Mouse (Mus musculus): ENCODE data around the gene Olfr420. TPM values are rescaled to one million over a fixed set of nuclear protein-coding genes. Genes with fewer than 3 reads are reported as not detected.
A peak's percentile ranks its signal among the peaks of the same experiment; 100 is the strongest.

Olfr420 gene
- polyA plus RNA-seq, 1 experiment from 2014 or later, result not detected

DNA sequence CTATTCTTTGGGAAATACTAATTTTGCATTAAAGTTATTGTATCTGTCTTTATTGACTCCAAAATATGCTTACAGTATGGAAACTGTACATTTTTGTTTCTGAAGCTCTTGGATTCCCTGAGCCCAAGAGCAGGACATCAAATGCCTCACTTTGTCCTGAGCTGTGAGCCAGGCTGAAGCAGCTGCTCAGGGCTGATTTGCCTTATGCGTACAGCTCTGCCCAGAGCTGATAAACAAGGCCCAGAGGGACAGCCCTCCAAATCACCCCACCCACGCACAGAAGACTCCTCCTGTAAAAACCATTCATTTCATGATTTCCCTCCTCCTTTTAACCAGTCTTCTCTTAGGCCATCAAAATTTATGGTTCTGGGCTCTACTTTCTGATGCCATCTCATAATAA lies 16.1 kb downstream of the Olfr420 start:
- no peaks in the 10 kb centered on the region for H3K36me3 ChIP-seq
- H3K4me1 ChIP-seq (replicated peaks), result peaks cover 7% of the 10 kb centered on the region
- H3K9me3 ChIP-seq (replicated peaks), result no peaks in the 10 kb centered on the region
- H3K4me3 ChIP-seq, result no peak overlapping the region
- ATAC-seq (replicated peaks; ENCODE audit: insufficient number of reproducible peaks, insufficient read depth, low FRiP score, low read depth), result no peak; the same call in 1 of the 2 replicates
- H3K9ac ChIP-seq, result no peak overlapping the region
- no peak overlapping the region for H3K4me2 ChIP-seq
- H3K27me3 ChIP-seq, result no peaks in the 10 kb centered on the region
- WGBS, result 34% methylated on average over 2 of the region's 2 CpGs
- no peak overlapping the region for H3K27ac ChIP-seq

GRCm38 (mm10) chr1:174172605-174173004 lies 17.2 kb downstream of the Olfr420 start, which contains the start of gene Spta1:
Gene Spta1 (plus strand): TSS chr1:174172776.
- peaks cover 7% of the 10 kb centered on the region for H3K4me1 ChIP-seq (replicated peaks)
- 11% methylated on average over 3 of the region's 3 CpGs for WGBS
- H3K4me3 ChIP-seq, result 0 out of 2 replicates have a peak within 1 kb of the TSS, but pooled peaks have one; percentile 12
- no peaks in the 10 kb centered on the region for H3K9me3 ChIP-seq (replicated peaks)
- peak within 1 kb of the TSS; percentile 52 for H3K27ac ChIP-seq
- H3K4me2 ChIP-seq, result peak within 1 kb of the TSS; percentile 44
- no peaks in the 10 kb centered on the region for H3K36me3 ChIP-seq
- H3K9ac ChIP-seq, result no peak within 1 kb of the TSS
- no peaks in the 10 kb centered on the region for H3K27me3 ChIP-seq
- peak; percentile 55 for ATAC-seq (replicated peaks; ENCODE audit: insufficient number of reproducible peaks, insufficient read depth, low FRiP score, low read depth)

DNA sequence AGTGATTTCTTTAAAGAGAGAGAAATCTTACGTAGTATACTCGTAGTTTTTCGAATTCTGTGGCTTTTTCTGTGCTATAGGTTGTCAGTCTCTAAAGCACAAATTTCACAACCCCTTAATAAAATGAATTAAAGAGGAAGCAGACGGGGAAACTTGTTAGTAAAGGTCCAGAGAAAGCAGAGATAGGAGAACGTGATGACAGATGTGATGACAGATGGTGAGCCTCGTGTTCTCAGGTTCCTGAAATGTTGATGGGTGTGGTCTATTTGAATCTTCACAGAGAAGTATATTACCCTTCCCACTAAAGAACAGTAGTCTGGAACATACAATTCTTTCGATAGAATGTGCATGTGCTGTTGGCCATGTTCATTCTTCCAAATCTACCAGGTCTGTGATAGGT lies 49.3 kb downstream of the Olfr420 start:
- 56% methylated on average over 7 of the region's 7 CpGs for WGBS
- no peaks in the 10 kb centered on the region for H3K36me3 ChIP-seq
- ATAC-seq (replicated peaks; ENCODE audit: insufficient number of reproducible peaks, insufficient read depth, low FRiP score, low read depth), result no peak
- H3K4me3 ChIP-seq, result no peak overlapping the region
- H3K27ac ChIP-seq, result no peak overlapping the region
- H3K9ac ChIP-seq, result no peak overlapping the region
- H3K9me3 ChIP-seq (replicated peaks), result no peaks in the 10 kb centered on the region
- H3K4me2 ChIP-seq, result no peak overlapping the region
- H3K4me1 ChIP-seq (replicated peaks), result no peaks in the 10 kb centered on the region
- H3K27me3 ChIP-seq, result no peaks in the 10 kb centered on the region

Other genes with a start within 250 kb of the Olfr420 start
- 2.9 and 4.5 TPM in 2 replicates for gene Ifi211, start 242.6 kb upstream of the Olfr420 start, polyA plus RNA-seq (2015; fragmentation: Nextera tagmentation; extraction: Ambion mirVana)
- gene Mndal, start 213.1 kb upstream of the Olfr420 start, polyA plus RNA-seq (2015; fragmentation: Nextera tagmentation; extraction: Ambion mirVana), result 4.4 and 7.2 TPM in 2 replicates
- gene Ifi203, start 213.0 kb upstream of the Olfr420 start, polyA plus RNA-seq (2015; fragmentation: Nextera tagmentation; extraction: Ambion mirVana), result 1.6 and 2.3 TPM in 2 replicates
- gene Ifi202b, start 172.9 kb upstream of the Olfr420 start, polyA plus RNA-seq (2015; fragmentation: Nextera tagmentation; extraction: Ambion mirVana), result 0.08 and 0.18 TPM in 2 replicates
- 0.77 and 1.2 TPM in 2 replicates for gene Ifi205, start 123.8 kb upstream of the Olfr420 start, polyA plus RNA-seq (2015; fragmentation: Nextera tagmentation; extraction: Ambion mirVana)
- gene Olfr433, start 114.9 kb upstream of the Olfr420 start, polyA plus RNA-seq (2015; fragmentation: Nextera tagmentation; extraction: Ambion mirVana), result not detected in 2 replicates
- gene Olfr432, start 106.4 kb upstream of the Olfr420 start, polyA plus RNA-seq (2015; fragmentation: Nextera tagmentation; extraction: Ambion mirVana), result not detected in 2 replicates
- gene Olfr430, start 89.0 kb upstream of the Olfr420 start, polyA plus RNA-seq (2015; fragmentation: Nextera tagmentation; extraction: Ambion mirVana), result not detected in 2 replicates
- gene Olfr429, start 71.3 kb upstream of the Olfr420 start, polyA plus RNA-seq (2015; fragmentation: Nextera tagmentation; extraction: Ambion mirVana), result not detected in 2 replicates
- gene Olfr427, start 58.7 kb upstream of the Olfr420 start, polyA plus RNA-seq (2015; fragmentation: Nextera tagmentation; extraction: Ambion mirVana), result not detected in 2 replicates
- not detected in 2 replicates for gene Olfr231, start 34.5 kb upstream of the Olfr420 start, polyA plus RNA-seq (2015; fragmentation: Nextera tagmentation; extraction: Ambion mirVana)
- not detected in 2 replicates for gene Olfr424, start 24.1 kb upstream of the Olfr420 start, polyA plus RNA-seq (2015; fragmentation: Nextera tagmentation; extraction: Ambion mirVana)
- 1.7 and 2.2 TPM in 2 replicates for gene Spta1, start 17.1 kb downstream of the Olfr420 start, polyA plus RNA-seq (2015; fragmentation: Nextera tagmentation; extraction: Ambion mirVana)
- gene Olfr419, start 96.4 kb downstream of the Olfr420 start, polyA plus RNA-seq (2015; fragmentation: Nextera tagmentation; extraction: Ambion mirVana), result not detected in 2 replicates
- gene Mptx1, start 174.9 kb downstream of the Olfr420 start, polyA plus RNA-seq (2015; fragmentation: Nextera tagmentation; extraction: Ambion mirVana), result not detected in 2 replicates
- gene Olfr417, start 209.5 kb downstream of the Olfr420 start, polyA plus RNA-seq (2015; fragmentation: Nextera tagmentation; extraction: Ambion mirVana), result not detected in 2 replicates
- not detected in 2 replicates for gene Olfr248, start 235.4 kb downstream of the Olfr420 start, polyA plus RNA-seq (2015; fragmentation: Nextera tagmentation; extraction: Ambion mirVana)

Data from heart, embryonic 15.5 days (tissue).